Mouse (Mus musculus) cerebellum, adult 2 months (tissue): ENCODE measurements around the gene Tmem131. TPM values are rescaled to one million over a fixed set of nuclear protein-coding genes. Genes with fewer than 3 reads are reported as not detected.

Experiments
- DNase-seq, 2 experiments: peaks; one replicate each; pipeline ENCODE4 v3.0.0; 2021
- H3K27ac ChIP-seq: fragments of 200-500 bp; 2 replicates; pipeline ENCODE4 v1.5.1; 2012; ENCODE audit warnings: low read length, control low read depth, inconsistent platforms; ENCODE audit not compliant: insufficient read depth
- H3K27me3 ChIP-seq: fragments of 200-500 bp; 2 replicates; pipeline ENCODE4 v1.6.1; 2012; ENCODE audit warnings: inconsistent platforms, mild to moderate bottlenecking, low read length, moderate library complexity; ENCODE audit not compliant: control insufficient read depth, insufficient read depth
- H3K4me1 ChIP-seq: fragments of 200-500 bp; 2 replicates; pipeline ENCODE4 v1.6.1; 2011; ENCODE audit warnings: low read length; ENCODE audit not compliant: control insufficient read depth, insufficient read depth
- H3K4me3 ChIP-seq: fragments of 200-500 bp; replicated peaks from 2 replicates; pipeline ENCODE3; 2011; ENCODE audit warnings: mild to moderate bottlenecking, low read depth, low read length, control low read depth; ENCODE audit not compliant: insufficient read depth
- CTCF ChIP-seq: fragments of 200-500 bp; IDR thresholded peaks from 2 replicates; pipeline ENCODE4 v1.5.1; 2011; ENCODE audit warnings: low read depth, mild to moderate bottlenecking, control low read depth, low read length, moderate library complexity, borderline replicate concordance; ENCODE audit not compliant: insufficient read depth
- POLR2A ChIP-seq: fragments of 200-500 bp; IDR thresholded peaks from 2 replicates; pipeline ENCODE4 v1.6.1; 2011; ENCODE audit warnings: low read length, control low read depth, borderline replicate concordance; ENCODE audit not compliant: insufficient read depth
- WGBS: fragments of 180-500 bp; shearing (Covaris S2); methylation state at CpG from one replicate; pipeline ENCODE4 v1.1.7; 2018; 5-methylcytosine and 5-hydroxymethylcytosine counted together
- polyA plus RNA-seq: library from polyadenylated mRNA; depleted of rRNA; stranded (reverse); fragments of >200 nt; gene quantifications from 2 replicates; pipeline ENCODE4 v1.2.3, GENCODE M21; 2012

Tmem131 gene
- polyA plus RNA-seq, 1 experiment = 31.4 TPM

DNA sequence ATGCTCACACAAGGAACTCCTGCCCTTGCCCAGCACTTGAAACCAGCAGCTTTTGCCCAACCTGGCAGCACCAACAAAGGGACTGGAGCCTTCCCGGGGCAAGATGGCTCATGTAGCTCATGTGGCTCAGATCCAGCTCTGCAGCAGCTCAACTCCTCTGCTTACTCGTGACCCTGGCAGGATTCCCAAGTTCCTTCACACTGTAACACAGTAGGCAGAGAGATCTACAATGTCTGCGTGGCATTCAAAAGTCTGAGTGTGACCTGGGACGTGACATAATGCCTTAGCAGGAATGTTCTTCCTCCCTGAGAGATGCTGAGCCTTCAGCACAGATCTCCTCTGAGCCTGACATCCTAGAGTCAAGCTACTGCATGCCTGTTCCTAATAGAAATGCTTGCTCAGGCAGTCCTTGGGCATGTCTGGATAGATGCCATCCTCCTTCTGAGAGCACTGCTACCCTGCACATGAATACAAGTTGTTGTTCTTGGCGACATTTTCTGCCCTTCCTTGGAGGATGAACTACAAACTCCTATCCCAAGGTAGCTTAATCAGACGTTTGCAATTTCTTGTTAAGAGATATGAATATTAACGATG is 6.2 kb upstream of the Tmem131 start:
- TF ChIP-seq POLR2A = no peak
- no peak for TF ChIP-seq CTCF
- peak; percentile 45 to 62 for DNase-seq
- Histone ChIP-seq H3K27ac (no peak overlapping the region), H3K4me1 (0 out of 2 replicates have a peak, but pooled peaks cover 3% of the 10 kb centered on the region), H3K27me3 (no peaks in the 10 kb centered on the region), H3K4me3 (no peak overlapping the region)
- 25% methylated on average over 7 of the region's 7 CpGs for WGBS

GRCm38 (mm10) chr1:36947448-36947847 is 4.0 kb upstream of the Tmem131 start:
- Histone ChIP-seq H3K27ac (no peak overlapping the region), H3K4me3 (no peak overlapping the region), H3K27me3 (no peaks in the 10 kb centered on the region), H3K4me1 (0 out of 2 replicates have a peak, but pooled peaks cover 3% of the 10 kb centered on the region)
- TF ChIP-seq POLR2A (no peak), CTCF (no peak)
- no peak for DNase-seq
- 57% methylated on average over 8 of the region's 8 CpGs for WGBS

GRCm38 (mm10) chr1:36940381-36940762 is 3.1 kb downstream of the Tmem131 start:
- TF ChIP-seq POLR2A (no peak), CTCF (no peak)
- 62% methylated on average over 3 of the region's 3 CpGs for WGBS

DNA sequence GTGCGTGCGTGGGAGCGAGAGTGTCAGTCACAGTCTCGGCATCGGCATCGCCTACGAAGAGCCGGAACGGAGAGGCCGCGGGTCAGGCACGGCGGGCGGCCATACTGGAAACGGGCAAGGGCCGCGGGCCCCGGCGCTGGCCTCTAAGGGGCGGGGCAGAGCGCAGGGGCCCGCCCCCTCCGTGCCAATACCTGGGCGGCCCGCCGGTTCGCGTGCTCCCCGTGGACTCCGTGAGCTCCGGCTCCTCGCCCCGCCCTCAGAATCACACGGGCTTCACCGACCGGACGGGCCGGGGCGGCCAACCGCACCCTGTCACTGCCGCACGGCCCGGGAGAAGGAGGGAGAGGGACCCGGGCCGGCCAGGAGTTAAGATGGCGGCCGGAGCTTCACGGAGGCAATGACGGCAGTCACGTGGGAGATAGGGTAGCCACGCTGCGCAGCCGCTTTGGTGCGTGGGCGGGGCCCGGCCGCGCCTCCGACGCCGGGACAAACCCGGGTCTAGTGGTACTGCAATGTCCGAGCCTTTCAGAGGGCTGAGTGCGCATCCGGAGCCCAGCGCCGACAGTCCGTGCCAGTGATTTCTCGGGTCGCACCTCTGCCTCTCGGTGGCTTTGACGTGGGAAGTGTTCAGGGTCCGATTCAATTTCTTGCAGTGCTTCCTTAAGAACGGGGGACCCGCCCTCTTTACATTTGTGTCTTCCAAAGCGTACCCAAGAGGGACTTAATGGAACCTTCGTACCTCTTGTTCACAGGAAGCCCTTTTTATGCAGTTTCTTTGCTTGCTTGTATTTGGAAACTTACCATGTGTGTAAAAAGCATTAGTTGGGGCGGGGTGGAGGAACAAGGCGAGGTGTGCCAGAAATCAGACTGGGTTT is 3.7 kb downstream of the Tmem131 start:
- H3K27ac ChIP-seq = peak overlapping the region; percentile 94
- H3K4me1 ChIP-seq = peaks cover 1% of the 10 kb centered on the region; the same call in 1 of the 2 replicates
- DNase-seq = peak; percentile 93
- H3K27me3 ChIP-seq = no peaks in the 10 kb centered on the region
- TF ChIP-seq CTCF = no peak
- TF ChIP-seq POLR2A = peak; percentile 89
- WGBS = under 1% methylated on average over 78 of the region's 79 CpGs
- peak overlapping the region; percentile 98 for H3K4me3 ChIP-seq

More at GRCm38 (mm10) chr1:36940381-36940762, 3.1 kb downstream of the Tmem131 start:
- Histone ChIP-seq H3K4me1 (no peaks in the 10 kb centered on the region), H3K27me3 (no peaks in the 10 kb centered on the region), H3K27ac (peak overlapping the region; percentile 1; the same call in 1 of the 2 replicates), H3K4me3 (peak overlapping the region; percentile 98)
- no peak for DNase-seq

GRCm38 (mm10) chr1:36938801-36939286 is 4.6 kb downstream of the Tmem131 start:
- DNase-seq = peak; percentile 40 to 59
- under 1% methylated on average over 58 of the region's 59 CpGs for WGBS
- Histone ChIP-seq H3K4me1 (peaks cover 4% of the 10 kb centered on the region; the same call in 1 of the 2 replicates), H3K4me3 (peak overlapping the region; percentile 98), H3K27ac (peak overlapping the region; percentile 94; the same call in 1 of the 2 replicates), H3K27me3 (no peaks in the 10 kb centered on the region)
- TF ChIP-seq POLR2A = no peak
- no peak for TF ChIP-seq CTCF

GRCm38 (mm10) chr1:36938348-36938747 is 5.1 kb downstream of the Tmem131 start:
- H3K4me3 ChIP-seq = peak overlapping the region; percentile 98
- TF ChIP-seq POLR2A (no peak), CTCF (no peak)
- no peaks in the 10 kb centered on the region for H3K27me3 ChIP-seq
- H3K4me1 ChIP-seq = peaks cover 4% of the 10 kb centered on the region; the same call in 1 of the 2 replicates
- DNase-seq = no peak
- no peak overlapping the region for H3K27ac ChIP-seq
- 3% methylated on average over 9 of the region's 9 CpGs for WGBS

- no peaks in the 10 kb centered on the region for H3K27me3 ChIP-seq
- H3K4me3 ChIP-seq = peak overlapping the region; percentile 35
- DNase-seq = no peak
- TF ChIP-seq POLR2A (no peak), CTCF (no peak)
- 40% methylated on average over 3 of the region's 3 CpGs for WGBS
- peaks cover 4% of the 10 kb centered on the region; the same call in 1 of the 2 replicates for H3K4me1 ChIP-seq
- no peak overlapping the region for H3K27ac ChIP-seq
These were observed 5.8 kb downstream of the Tmem131 start for GRCm38 (mm10) chr1:36937648-36938047.

- Histone ChIP-seq H3K27me3 (no peaks in the 10 kb centered on the region), H3K4me3 (no peak overlapping the region), H3K4me1 (peaks cover 4% of the 10 kb centered on the region; the same call in 1 of the 2 replicates), H3K27ac (no peak overlapping the region)
- DNase-seq = no peak
- 76% methylated on average over 2 of the region's 2 CpGs for WGBS
- TF ChIP-seq POLR2A (no peak), CTCF (no peak)
These were observed 6.5 kb downstream of the Tmem131 start for GRCm38 (mm10) chr1:36937015-36937414.
